Mouse (Mus musculus) liver, adult 2 months (tissue): ENCODE data around the gene Abcf3. TPM values are rescaled to one million over a fixed set of nuclear protein-coding genes. Genes with fewer than 3 reads are reported as not detected.

ENCODE experiments used
- DNase-seq: peaks from one replicate; pipeline ENCODE4 v3.0.0-alpha.2; 2011; ENCODE audit warnings: low read depth, low spot score; ENCODE audit errors: extremely low read depth
- H3K27ac ChIP-seq: fragments of 200-500 bp; replicated peaks from 2 replicates; pipeline ENCODE4 v1.5.1; 2012; ENCODE audit warnings: low read depth, mild to moderate bottlenecking, control low read depth, inconsistent platforms, low read length; ENCODE audit not compliant: insufficient read depth
- H3K27me3 ChIP-seq: fragments of 200-500 bp; 2 replicates; pipeline ENCODE4 v1.6.1; 2012; ENCODE audit warnings: mild to moderate bottlenecking, moderate library complexity, low read length, inconsistent platforms; ENCODE audit not compliant: control insufficient read depth, insufficient read depth
- H3K36me3 ChIP-seq: fragments of 200-500 bp; 2 replicates; pipeline ENCODE4 v1.6.1; 2012; ENCODE audit warnings: low read length, inconsistent platforms; ENCODE audit not compliant: control insufficient read depth, insufficient read depth
- H3K4me1 ChIP-seq: fragments of 200-500 bp; 2 replicates; pipeline ENCODE4 v1.6.1; 2011; ENCODE audit warnings: low read length; ENCODE audit not compliant: control insufficient read depth, insufficient read depth
- H3K4me3 ChIP-seq: fragments of 200-500 bp; 2 replicates; pipeline ENCODE4 v1.5.1; 2011; ENCODE audit warnings: low read depth, mild to moderate bottlenecking, control low read depth, low read length, moderate library complexity; ENCODE audit not compliant: insufficient read depth
- H3K79me2 ChIP-seq: fragments of 200-500 bp; 2 replicates; pipeline ENCODE4 v1.6.1; 2012; ENCODE audit warnings: inconsistent platforms, mild to moderate bottlenecking, low read length, moderate library complexity; ENCODE audit not compliant: control insufficient read depth, insufficient read depth
- H3K9ac ChIP-seq: fragments of 200-500 bp; 2 replicates; pipeline ENCODE4 v1.6.1; 2012; ENCODE audit warnings: low read depth, mild to moderate bottlenecking, control low read depth, inconsistent platforms, low read length
- CTCF ChIP-seq: fragments of 200-500 bp; IDR thresholded peaks from 2 replicates; pipeline ENCODE4 v1.5.1; 2011; ENCODE audit warnings: low read depth, low read length, control low read depth
- POLR2A ChIP-seq: fragments of 200-500 bp; IDR thresholded peaks from 2 replicates; pipeline ENCODE4 v1.6.1; 2011; ENCODE audit warnings: low read length, control low read depth; ENCODE audit not compliant: insufficient read depth; ENCODE audit errors: extremely low read depth
- WGBS: fragments of 180-500 bp; shearing (Covaris S2); methylation state at CpG from one replicate; pipeline ENCODE4 v1.1.7; 2018; 5-methylcytosine and 5-hydroxymethylcytosine counted together
- polyA plus RNA-seq: library from polyadenylated mRNA; depleted of rRNA; stranded (reverse); fragments of >200 nt; gene quantifications from 2 replicates; pipeline ENCODE4 v1.2.3, GENCODE M21; 2012; rRNA removed
- total RNA-seq: library from RNA; depleted of rRNA; stranded (reverse); fragments of >200 nt; gene quantifications from 2 replicates; pipeline ENCODE4 v1.2.3, GENCODE M21; 2014; rRNA removed

Gene Abcf3
- 42.0 and 44.9 TPM in 2 replicates for total RNA-seq
- polyA plus RNA-seq, result 29.5 and 48.5 TPM in 2 replicates

DNA sequence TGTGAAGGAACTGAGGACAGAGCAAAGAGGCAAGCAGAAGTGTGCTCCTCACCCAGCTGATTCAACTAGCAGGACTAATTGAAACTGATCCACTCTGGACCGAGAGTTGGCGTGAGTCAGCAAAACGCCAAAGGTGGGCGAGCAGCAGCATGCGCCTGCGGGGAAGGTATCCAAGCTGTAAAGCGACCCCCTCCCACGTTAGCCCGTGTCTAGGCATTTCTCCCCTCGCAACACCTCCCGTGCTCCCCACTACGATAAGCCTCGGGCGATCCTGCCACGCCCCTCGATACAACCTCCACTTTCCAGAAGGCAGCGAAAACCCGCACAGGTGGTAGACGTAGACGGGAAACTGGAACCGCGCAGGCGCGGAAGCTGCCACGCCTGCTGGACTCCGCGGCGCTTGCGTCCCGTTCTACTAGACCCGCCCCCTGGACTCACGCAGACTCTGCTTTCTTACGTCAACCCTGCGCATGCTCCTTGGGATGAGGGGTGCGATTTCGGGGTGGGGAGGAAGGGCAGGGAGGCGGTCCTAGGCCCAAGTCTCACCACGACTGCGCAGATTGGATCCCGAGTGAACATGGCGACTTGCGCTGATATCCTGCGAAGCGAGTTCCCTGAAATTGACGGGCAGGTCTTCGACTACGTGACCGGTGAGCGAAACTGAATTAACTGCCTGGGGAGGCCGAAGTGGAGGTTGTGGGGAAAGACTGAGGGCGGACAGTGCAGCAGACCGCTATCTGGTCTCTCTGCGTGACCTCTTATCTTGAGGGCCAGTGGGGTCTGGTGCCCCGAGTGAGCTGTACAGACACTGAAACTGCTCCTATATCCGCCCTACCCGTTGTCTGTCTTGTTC is at the start of gene Abcf3:
Gene Abcf3, plus strand, starts transcription at position 482 of the 853 bp plus-strand sequence.
- TF ChIP-seq POLR2A, result peak; percentile 77
- TF ChIP-seq CTCF, result no peak
- H3K36me3 ChIP-seq, result peaks cover 36% of the 10 kb centered on the region
- peak; percentile 97 for DNase-seq
- peak within 1 kb of the TSS; percentile 65 for H3K4me3 ChIP-seq
- H3K4me1 ChIP-seq, result peaks cover 10% of the 10 kb centered on the region
- no peaks in the 10 kb centered on the region for H3K27me3 ChIP-seq
- peak within 1 kb of the TSS; percentile 43 for H3K27ac ChIP-seq
- peaks cover 12% of the 10 kb centered on the region; the same call in 1 of the 2 replicates for H3K79me2 ChIP-seq
- WGBS, result under 1% methylated on average over 56 of the region's 56 CpGs
- peak within 1 kb of the TSS; percentile 82 for H3K9ac ChIP-seq

DNA sequence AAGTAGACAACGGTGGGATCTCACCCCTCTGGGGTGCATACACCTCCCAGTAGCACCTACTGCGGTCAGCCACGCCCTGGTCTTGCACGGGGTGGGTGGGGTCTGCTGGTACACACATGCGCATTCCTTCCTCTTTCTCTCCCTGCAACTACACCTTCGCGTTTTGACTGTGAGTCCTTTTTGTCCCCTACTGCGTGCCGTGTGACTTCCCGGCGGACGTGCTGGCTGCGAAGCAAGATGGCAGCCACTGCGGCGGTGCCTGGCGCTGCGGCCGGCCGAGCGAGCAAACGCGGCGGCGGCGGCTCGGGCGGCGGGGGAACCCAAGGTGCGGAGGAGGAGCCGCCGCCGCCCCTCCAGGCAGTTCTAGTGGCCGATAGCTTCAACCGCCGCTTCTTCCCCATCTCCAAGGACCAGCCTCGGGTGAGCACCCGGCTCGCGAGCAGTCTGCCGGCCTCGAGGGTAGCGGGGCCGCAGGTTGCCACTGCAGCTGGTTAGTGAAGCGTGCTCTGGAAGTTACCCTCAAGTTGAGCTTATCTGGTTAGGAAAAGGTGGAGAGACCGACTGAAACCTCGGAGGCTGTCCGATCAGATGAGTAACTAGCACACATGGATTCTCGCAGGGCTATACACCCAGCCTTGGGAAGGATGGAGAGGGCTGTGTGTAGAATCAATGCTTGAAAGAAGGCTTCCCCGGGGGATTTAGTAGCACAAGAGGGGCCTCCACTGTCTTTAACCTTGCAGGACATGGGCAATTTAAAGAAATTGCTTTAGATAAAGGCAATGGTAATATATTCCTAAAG is 49.5 kb upstream of the Abcf3 start, which contains the start of gene Eif2b5:
Gene Eif2b5, plus strand, starts transcription at position 141 of the 799 bp plus-strand sequence.
- H3K27me3 ChIP-seq, result no peaks in the 10 kb centered on the region
- TF ChIP-seq POLR2A (peak; percentile 71), CTCF (no peak)
- peak within 1 kb of the TSS; percentile 26 for H3K27ac ChIP-seq
- H3K79me2 ChIP-seq, result 0 out of 2 replicates have a peak, but pooled peaks cover 3% of the 10 kb centered on the region
- peak within 1 kb of the TSS; percentile 83 for H3K4me3 ChIP-seq
- WGBS, result under 1% methylated on average over 49 of the region's 49 CpGs
- DNase-seq, result peak; percentile 96
- H3K4me1 ChIP-seq, result peaks cover 2% of the 10 kb centered on the region
- H3K36me3 ChIP-seq, result peaks cover 22% of the 10 kb centered on the region
- H3K9ac ChIP-seq, result peak within 1 kb of the TSS; percentile 77

DNA sequence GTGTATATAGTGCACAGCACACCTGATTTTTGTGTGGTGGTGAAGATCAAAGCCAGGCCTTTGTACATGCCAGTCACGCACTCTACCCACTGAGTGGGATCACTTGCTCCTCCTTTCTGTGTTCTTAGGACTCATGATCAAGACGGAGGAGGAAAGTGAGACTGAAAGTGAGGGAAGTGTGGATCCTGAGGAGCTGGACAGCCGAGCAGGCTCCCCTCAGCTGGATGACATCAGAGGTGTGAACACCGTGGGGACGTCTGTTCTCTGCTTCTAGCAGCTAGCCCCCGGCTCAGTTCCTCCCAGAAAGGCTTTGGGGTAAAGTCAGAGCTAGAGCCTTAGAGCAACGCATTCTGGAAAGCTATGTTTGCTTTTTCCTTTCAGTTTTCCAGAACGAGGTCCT is 42.4 kb upstream of the Abcf3 start:
- H3K4me3 ChIP-seq, result no peak overlapping the region
- H3K27me3 ChIP-seq, result no peaks in the 10 kb centered on the region
- TF ChIP-seq CTCF (no peak), POLR2A (no peak)
- no peaks in the 10 kb centered on the region for H3K79me2 ChIP-seq
- H3K4me1 ChIP-seq, result no peaks in the 10 kb centered on the region
- 84% methylated on average over 8 of the region's 8 CpGs for WGBS
- peaks cover 58% of the 10 kb centered on the region for H3K36me3 ChIP-seq
- no peak overlapping the region for H3K27ac ChIP-seq
- no peak for DNase-seq
- no peak overlapping the region for H3K9ac ChIP-seq

DNA sequence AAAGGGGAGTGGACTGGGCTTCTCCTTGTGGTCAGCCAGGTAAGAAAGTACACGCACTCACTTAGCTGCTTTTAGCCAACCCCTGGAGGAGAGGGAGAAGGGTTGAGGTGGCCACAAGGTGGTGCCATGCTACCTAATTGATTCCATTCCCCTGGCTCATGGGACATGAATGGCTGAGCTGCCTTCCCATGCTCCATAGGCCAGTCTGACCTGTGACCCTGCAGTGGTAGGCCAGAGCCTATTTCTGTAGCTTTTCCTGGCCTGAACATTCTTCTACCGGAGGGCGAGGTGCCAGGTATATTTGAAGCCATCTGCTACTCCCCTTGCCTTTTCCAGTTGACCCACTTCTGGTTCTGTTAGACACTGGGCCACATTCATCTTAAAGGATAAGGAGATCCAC is 39.0 kb upstream of the Abcf3 start:
- no peak overlapping the region for H3K27ac ChIP-seq
- no peak overlapping the region for H3K9ac ChIP-seq
- DNase-seq, result peak; percentile 31
- no peaks in the 10 kb centered on the region for H3K4me1 ChIP-seq
- H3K36me3 ChIP-seq, result peaks cover 42% of the 10 kb centered on the region
- WGBS, result 64% methylated on average over 3 of the region's 3 CpGs
- no peaks in the 10 kb centered on the region for H3K79me2 ChIP-seq
- no peak overlapping the region for H3K4me3 ChIP-seq
- no peak for TF ChIP-seq POLR2A
- TF ChIP-seq CTCF, result peak; percentile 62
- no peaks in the 10 kb centered on the region for H3K27me3 ChIP-seq

DNA sequence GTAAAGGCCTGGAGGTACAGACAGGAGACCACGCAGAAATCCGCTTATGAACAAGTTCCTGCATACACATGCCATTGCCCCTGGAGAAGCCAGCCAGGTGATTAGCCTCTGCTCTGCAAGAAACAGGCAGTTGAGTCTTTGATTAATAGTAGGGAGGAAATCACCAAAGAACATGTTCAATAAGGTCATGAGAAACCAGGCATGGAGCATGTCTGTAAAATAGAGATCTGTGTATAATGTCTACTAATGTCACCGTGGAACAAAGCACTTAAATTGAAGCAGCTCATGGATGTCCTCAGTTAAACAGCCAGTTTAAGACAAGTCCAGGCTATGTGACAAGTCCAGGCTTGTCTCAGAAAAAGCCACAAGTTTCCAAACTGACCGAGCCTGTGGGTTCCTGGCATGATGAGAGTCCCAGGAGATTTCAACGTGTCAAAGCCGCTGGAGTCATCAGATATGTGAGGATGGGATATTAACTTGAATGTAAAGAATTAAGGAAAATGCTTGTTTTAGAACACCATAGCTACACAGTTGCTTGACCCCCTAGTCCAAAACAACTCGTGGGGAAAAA is 37.0 kb upstream of the Abcf3 start:
- Histone ChIP-seq H3K27me3 (no peaks in the 10 kb centered on the region), H3K9ac (no peak overlapping the region), H3K27ac (no peak overlapping the region), H3K79me2 (no peaks in the 10 kb centered on the region), H3K4me1 (no peaks in the 10 kb centered on the region; the same call in 1 of the 2 replicates), H3K4me3 (no peak overlapping the region), H3K36me3 (peaks cover 28% of the 10 kb centered on the region)
- TF ChIP-seq CTCF (no peak), POLR2A (no peak)
- WGBS, result 90% methylated on average over 7 of the region's 7 CpGs
- DNase-seq, result no peak
